Mouse (Mus musculus): ENCODE measurements around the gene Mrpl22. TPM values are rescaled to one million over a fixed set of nuclear protein-coding genes. Genes with fewer than 3 reads are reported as not detected.

The Mrpl22 gene
- 10 to 100 TPM; 22.9 to 24.6 TPM for total RNA-seq (2023)

DNA sequence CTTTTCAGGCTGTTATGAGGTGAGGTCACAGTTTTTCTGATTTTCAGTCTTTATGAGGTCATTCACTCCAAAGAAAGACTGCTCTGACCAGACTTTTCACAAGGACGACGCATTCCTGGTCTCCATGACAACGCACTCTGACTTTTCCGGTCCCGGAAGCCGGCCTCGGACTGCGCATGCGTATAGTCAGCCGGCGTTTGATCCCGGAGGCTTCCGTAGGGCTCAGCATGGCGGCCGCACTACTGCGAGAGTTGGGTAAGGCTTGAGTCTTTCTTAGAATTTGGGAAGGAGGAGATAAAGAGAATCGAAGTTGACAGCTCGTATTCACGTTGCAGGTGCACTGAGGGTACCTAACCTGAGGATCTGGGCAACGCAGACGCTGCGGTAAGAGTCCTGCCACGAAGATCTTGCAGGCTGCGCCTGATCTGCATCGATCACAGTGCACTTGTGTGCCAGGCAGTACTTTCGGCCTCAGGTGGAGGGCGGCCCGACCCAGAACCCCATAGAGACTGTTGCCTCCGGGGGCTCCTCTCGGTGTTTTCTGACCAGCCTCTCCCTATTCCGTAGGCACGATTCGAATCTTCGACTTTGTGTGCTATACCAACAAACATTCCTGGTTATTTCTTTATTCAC lies at the start of gene Mrpl22:
Mrpl22 (plus strand) TSS at position 203 of the 633 bp plus-strand sequence.

DNA sequence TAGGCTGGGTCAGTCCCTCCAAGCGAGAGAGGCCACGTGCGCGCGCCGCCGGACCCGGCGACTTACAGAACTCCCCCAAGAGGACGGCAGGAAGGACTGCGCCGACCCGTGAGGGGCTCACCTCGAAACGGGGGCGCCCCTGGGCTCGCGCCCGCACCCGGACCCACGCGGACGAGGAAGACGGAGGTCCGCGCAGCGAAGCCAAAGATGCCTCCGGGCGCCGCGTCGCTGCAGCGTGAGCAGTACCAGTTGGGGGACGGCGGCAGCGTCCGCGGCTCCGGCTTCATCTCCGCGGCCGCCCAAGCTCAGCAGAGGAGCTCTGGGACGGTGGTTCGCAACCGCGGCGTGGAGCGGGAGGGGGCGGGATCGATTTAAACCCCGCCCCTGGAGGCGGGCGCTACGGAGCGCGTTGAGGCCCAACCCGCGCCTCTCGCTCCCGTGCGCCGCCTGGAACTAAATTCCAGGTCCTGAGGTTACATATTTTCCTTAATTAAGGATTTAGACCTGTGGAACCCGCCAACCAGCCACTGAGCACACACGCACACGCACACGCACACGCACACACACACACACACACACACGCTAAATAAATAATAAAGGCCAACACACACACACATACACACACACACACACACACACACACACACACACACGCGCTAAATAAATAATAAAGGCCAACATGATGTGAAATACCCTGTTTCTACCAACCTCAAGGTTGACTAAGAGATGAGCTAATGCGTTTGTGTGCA lies 3.1 kb upstream of the Mrpl22 start, which contains the start of gene Gemin5:
Gemin5 (minus strand) TSS at position 373 of the 749 bp plus-strand sequence.

DNA sequence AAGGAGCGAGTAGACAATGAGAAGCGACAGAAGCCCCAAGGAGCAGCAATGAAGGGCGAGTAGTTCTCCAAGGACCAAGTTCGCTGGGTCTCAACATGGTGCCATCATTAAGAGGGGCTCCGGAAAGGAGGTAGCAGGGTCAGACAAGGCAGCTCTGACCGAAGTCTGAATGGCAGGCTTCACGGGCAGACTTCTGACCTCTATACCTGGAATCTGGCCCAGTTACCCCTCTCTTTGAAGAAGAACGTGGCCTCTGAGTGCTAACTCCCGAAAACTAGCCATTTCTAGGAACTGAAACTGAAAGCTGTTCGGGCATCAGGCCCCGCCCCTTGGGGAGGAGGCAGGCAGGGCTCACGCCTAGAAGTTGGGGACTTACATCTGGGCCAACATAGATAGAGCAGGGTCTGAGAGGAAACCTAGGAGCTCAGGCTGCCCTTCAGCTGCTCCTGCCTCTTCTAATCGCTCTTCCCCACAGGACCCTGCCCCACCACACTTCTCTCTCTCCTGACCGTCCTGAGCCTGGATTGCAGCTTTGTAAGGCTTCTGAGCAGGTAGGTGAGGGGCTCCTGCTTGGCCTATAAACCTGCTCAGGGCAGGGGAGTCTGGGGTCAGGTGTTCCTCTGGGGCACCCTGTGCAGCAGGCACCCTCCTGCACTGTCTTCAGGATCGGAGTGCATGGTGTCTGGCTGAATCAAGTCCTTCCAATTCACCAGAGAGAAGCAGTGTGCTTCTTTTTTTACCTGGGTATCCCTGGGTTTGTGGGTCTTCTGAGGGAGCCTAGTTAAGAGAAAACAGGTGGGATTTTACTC lies 28.0 kb downstream of the Mrpl22 start, which contains the start of the genes Igtp and Irgm2:
Igtp (plus strand) TSS at position 328 of the 809 bp plus-strand sequence.
Irgm2 (plus strand) TSS at position 390 of the 809 bp plus-strand sequence.

Other genes starting within 250 kb of the Mrpl22 start
- gene Larp1, start 162.6 kb upstream of the Mrpl22 start, total RNA-seq (2023): 10 to 100 TPM; 92.1 to 98.8 TPM
- not detected for gene Gm12248, start 78.5 kb upstream of the Mrpl22 start, total RNA-seq (2023)
- gene Cnot8, start 67.5 kb upstream of the Mrpl22 start, total RNA-seq (2023): 10 to 100 TPM; 57.2 to 59.1 TPM
- gene Gemin5, start 3.1 kb upstream of the Mrpl22 start, total RNA-seq (2023): 10 to 100 TPM in 1 of 2 experiments, 1 to 10 TPM in 1; 9.2 to 11.2 TPM
- gene Igtp, start 27.9 kb downstream of the Mrpl22 start, total RNA-seq (2023): 10 to 100 TPM; 20.8 to 21.2 TPM
- 10 to 100 TPM; 17.7 to 23.9 TPM for gene Irgm2, start 28.0 kb downstream of the Mrpl22 start, total RNA-seq (2023)
- gene 4930438A08Rik, start 103.1 kb downstream of the Mrpl22 start, total RNA-seq (2023): not detected
- 10 to 100 TPM; 15.4 to 16.2 TPM for gene Zfp692, start 135.4 kb downstream of the Mrpl22 start, total RNA-seq (2023)
- gene Zfp672, start 158.7 kb downstream of the Mrpl22 start, total RNA-seq (2023): 10 to 100 TPM; 16.7 to 17.2 TPM
- gene Sh3bp5l, start 159.1 kb downstream of the Mrpl22 start, total RNA-seq (2023): 10 to 100 TPM; 18.2 to 26.0 TPM
- not detected for gene Lypd8, start 207.4 kb downstream of the Mrpl22 start, total RNA-seq (2023)
- not detected for gene 1810065E05Rik, start 249.4 kb downstream of the Mrpl22 start, total RNA-seq (2023)

Measured in monocyte, adult 59 days (primary cell).